ENCODE assay signal across 26 mouse cellular contexts in genomic region chr1:121168651-121169050, GRCm38 (mm10).
DNase-seq lines count a peak whose midpoint lies in the region; ATAC-seq and TF ChIP-seq lines count a peak whose summit lies in the region.
"Had no signal": no experiment of that assay in that cellular context is flagged by ENCODE, and none has a peak within 500 bp of the region (broad histone marks: within the 10 kb centered on the region; RNA-seq: fewer than 3 reads in every experiment).

No protein-coding gene starts in this region.

- no peak overlapping the region for H3K4me2 ChIP-seq in kidney, embryonic 16.5 days (replicated peaks; ENCODE audit: low read depth, low read length)
- H3K4me2 ChIP-seq in kidney, embryonic 15.5 days = no peak overlapping the region
- no peak overlapping the region for H3K4me2 ChIP-seq in midbrain, embryonic 13.5 days (replicated peaks)
- H3K4me2 ChIP-seq in midbrain, postnatal 0 days (ENCODE audit: low read depth, low read length, poor library complexity, severe bottlenecking) = no peak overlapping the region
- no peak overlapping the region for H3K4me2 ChIP-seq in stomach, postnatal 0 days (replicated peaks; ENCODE audit: low read depth)
- H3K4me2 ChIP-seq: embryonic facial prominence, embryonic 13.5 days; forebrain, embryonic 12.5 days; forebrain, embryonic 15.5 days; heart, embryonic 13.5 days; hindbrain, embryonic 12.5 days; hindbrain, embryonic 15.5 days had no signal

- 0 out of 2 replicates have a peak, but pooled peaks have one; percentile 23 for ATAC-seq in kidney, embryonic 16.5 days (ENCODE audit: low FRiP score, low TSS enrichment)
- no peak for ATAC-seq in kidney, embryonic 15.5 days (replicated peaks; ENCODE audit: low FRiP score)
- ATAC-seq in midbrain, embryonic 13.5 days = peak; percentile 45; the same call in 1 of the 2 replicates
- no peak for ATAC-seq in midbrain, postnatal 0 days (ENCODE audit: low FRiP score)
- no peak for ATAC-seq in stomach, postnatal 0 days (ENCODE audit: low FRiP score, low TSS enrichment)
- ATAC-seq: forebrain, embryonic 15.5 days had no signal

- no peak overlapping the region for H3K9ac ChIP-seq in kidney, embryonic 16.5 days (replicated peaks; ENCODE audit: low read length)
- H3K9ac ChIP-seq in kidney, embryonic 15.5 days = no peak overlapping the region
- no peak overlapping the region for H3K9ac ChIP-seq in midbrain, embryonic 13.5 days (replicated peaks)
- H3K9ac ChIP-seq in midbrain, postnatal 0 days (replicated peaks; ENCODE audit: low read length, poor library complexity, severe bottlenecking) = no peak overlapping the region
- no peak overlapping the region for H3K9ac ChIP-seq in stomach, postnatal 0 days (ENCODE audit: low read length)
- H3K9ac ChIP-seq: embryonic facial prominence, embryonic 13.5 days; forebrain, embryonic 12.5 days; forebrain, embryonic 15.5 days; heart, embryonic 13.5 days; hindbrain, embryonic 12.5 days; hindbrain, embryonic 15.5 days had no signal

- H3K4me1 ChIP-seq in kidney, embryonic 16.5 days (ENCODE audit: insufficient read depth, low read length) = no peaks in the 10 kb centered on the region
- no peaks in the 10 kb centered on the region for H3K4me1 ChIP-seq in kidney, embryonic 15.5 days
- no peaks in the 10 kb centered on the region for H3K4me1 ChIP-seq in midbrain, embryonic 13.5 days (replicated peaks)
- no peaks in the 10 kb centered on the region for H3K4me1 ChIP-seq in midbrain, postnatal 0 days (ENCODE audit: insufficient read depth, low read length)
- H3K4me1 ChIP-seq in stomach, postnatal 0 days (replicated peaks; ENCODE audit: control insufficient read depth, insufficient read depth) = no peaks in the 10 kb centered on the region
- H3K4me1 ChIP-seq: embryonic facial prominence, embryonic 10.5 days; embryonic facial prominence, embryonic 13.5 days; forebrain, embryonic 12.5 days; forebrain, embryonic 15.5 days; heart, embryonic 10.5 days; heart, embryonic 13.5 days; hindbrain, embryonic 12.5 days; hindbrain, embryonic 15.5 days had no signal

- TF ChIP-seq POLR2A in brain, embryonic 14.5 days (IDR thresholded peaks at IDR 0.05; ENCODE audit: borderline replicate concordance, extremely low read depth, insufficient read depth, insufficient read length, poor library complexity, severe bottlenecking) = no peak

- no peak overlapping the region for H3K4me3 ChIP-seq in kidney, embryonic 16.5 days (ENCODE audit: low read length)
- no peak overlapping the region for H3K4me3 ChIP-seq in kidney, embryonic 15.5 days (replicated peaks)
- H3K4me3 ChIP-seq in midbrain, embryonic 13.5 days (replicated peaks) = no peak overlapping the region
- H3K4me3 ChIP-seq in midbrain, postnatal 0 days (ENCODE audit: low read depth, low read length) = no peak overlapping the region
- H3K4me3 ChIP-seq in stomach, postnatal 0 days (ENCODE audit: low read depth, low read length) = no peak overlapping the region
- H3K4me3 ChIP-seq: embryonic facial prominence, embryonic 10.5 days; embryonic facial prominence, embryonic 13.5 days; erythroblast, embryonic 14.5 days; forebrain, embryonic 12.5 days; forebrain, embryonic 15.5 days; heart, adult 2 months; heart, embryonic 10.5 days; heart, embryonic 13.5 days; hindbrain, embryonic 12.5 days; hindbrain, embryonic 15.5 days had no signal

- TF ChIP-seq EP300 in stomach, postnatal 0 days (optimal IDR thresholded peaks at IDR 0.05) = no peak

- no peaks in the 10 kb centered on the region for H3K9me3 ChIP-seq in kidney, embryonic 16.5 days (ENCODE audit: low read length)
- H3K9me3 ChIP-seq in kidney, embryonic 15.5 days (replicated peaks) = no peaks in the 10 kb centered on the region
- H3K9me3 ChIP-seq in midbrain, embryonic 13.5 days = no peaks in the 10 kb centered on the region
- no peaks in the 10 kb centered on the region for H3K9me3 ChIP-seq in midbrain, postnatal 0 days (ENCODE audit: low read length)
- no peaks in the 10 kb centered on the region for H3K9me3 ChIP-seq in stomach, postnatal 0 days (ENCODE audit: control insufficient read depth, low read length)
- H3K9me3 ChIP-seq: embryonic facial prominence, embryonic 10.5 days; embryonic facial prominence, embryonic 13.5 days; forebrain, embryonic 12.5 days; forebrain, embryonic 15.5 days; heart, embryonic 10.5 days; heart, embryonic 13.5 days; hindbrain, embryonic 12.5 days; hindbrain, embryonic 15.5 days had no signal

- no peaks in the 10 kb centered on the region for H3K36me3 ChIP-seq in kidney, embryonic 16.5 days (ENCODE audit: insufficient read depth, low read length)
- no peaks in the 10 kb centered on the region for H3K36me3 ChIP-seq in kidney, embryonic 15.5 days
- no peaks in the 10 kb centered on the region for H3K36me3 ChIP-seq in midbrain, embryonic 13.5 days
- H3K36me3 ChIP-seq in midbrain, postnatal 0 days (ENCODE audit: insufficient read depth, low read length) = no peaks in the 10 kb centered on the region
- no peaks in the 10 kb centered on the region for H3K36me3 ChIP-seq in stomach, postnatal 0 days (ENCODE audit: control insufficient read depth, insufficient read depth, low read length)
- H3K36me3 ChIP-seq: embryonic facial prominence, embryonic 10.5 days; embryonic facial prominence, embryonic 13.5 days; forebrain, embryonic 12.5 days; forebrain, embryonic 15.5 days; heart, embryonic 10.5 days; heart, embryonic 13.5 days; hindbrain, embryonic 12.5 days; hindbrain, embryonic 15.5 days had no signal

- no peak for TF ChIP-seq CTCF in midbrain, postnatal 0 days (IDR thresholded peaks at IDR 0.05)
- no peak for TF ChIP-seq CTCF in brain, embryonic 14.5 days (IDR thresholded peaks at IDR 0.05; ENCODE audit: borderline replicate concordance, extremely low read depth, insufficient read depth, insufficient read length)
- TF ChIP-seq CTCF in stomach, postnatal 0 days (IDR thresholded peaks at IDR 0.05; ENCODE audit: low read depth) = no peak

- 13% methylated on average over 3 of the region's 3 CpGs for WGBS in kidney, embryonic 16.5 days
- WGBS in kidney, embryonic 15.5 days = 11% methylated on average over 3 of the region's 3 CpGs
- WGBS in midbrain, embryonic 13.5 days = 9% methylated on average over 3 of the region's 3 CpGs
- 7% methylated on average over 3 of the region's 3 CpGs for WGBS in midbrain, postnatal 0 days
- 47% methylated on average over 3 of the region's 3 CpGs for WGBS in stomach, postnatal 0 days

- no peak overlapping the region for H3K27ac ChIP-seq in kidney, embryonic 16.5 days (ENCODE audit: low read length)
- H3K27ac ChIP-seq in kidney, embryonic 15.5 days = no peak overlapping the region
- no peak overlapping the region for H3K27ac ChIP-seq in midbrain, embryonic 13.5 days
- H3K27ac ChIP-seq in midbrain, postnatal 0 days (ENCODE audit: low read depth, low read length) = no peak overlapping the region
- no peak overlapping the region for H3K27ac ChIP-seq in stomach, postnatal 0 days (replicated peaks)
- H3K27ac ChIP-seq: embryonic facial prominence, embryonic 10.5 days; embryonic facial prominence, embryonic 13.5 days; forebrain, embryonic 12.5 days; forebrain, embryonic 15.5 days; heart, adult 2 months; heart, embryonic 10.5 days; heart, embryonic 13.5 days; hindbrain, embryonic 12.5 days; hindbrain, embryonic 15.5 days had no signal

- H3K27me3 ChIP-seq in kidney, embryonic 16.5 days (ENCODE audit: insufficient read depth, low read length) = no peaks in the 10 kb centered on the region
- peaks cover 4% of the 10 kb centered on the region; the same call in 1 of the 2 replicates for H3K27me3 ChIP-seq in kidney, embryonic 15.5 days
- H3K27me3 ChIP-seq in midbrain, embryonic 13.5 days = peaks cover 76% of the 10 kb centered on the region
- 0 out of 2 replicates have a peak, but pooled peaks cover 6% of the 10 kb centered on the region for H3K27me3 ChIP-seq in midbrain, postnatal 0 days (ENCODE audit: insufficient read depth, low read length)
- no peaks in the 10 kb centered on the region for H3K27me3 ChIP-seq in stomach, postnatal 0 days (ENCODE audit: control insufficient read depth, insufficient read depth, low read length)

- no peak for DNase-seq in midbrain, postnatal 0 days (ENCODE audit: low spot score)
- peak; percentile 49 for DNase-seq in brain, embryonic 14.5 days (ENCODE audit: low read depth)
- no peak for DNase-seq in stomach, postnatal 0 days (ENCODE audit: low spot score)
- DNase-seq: adrenal gland, adult 2 months; adrenal gland, postnatal 14 days; B cell, adult 2 months; cerebellum, adult 11-12 months; cerebellum, adult 8-10 months; cerebellum, postnatal 10 days; cerebellum, postnatal 36 days; embryo, embryonic 11 days; gastrocnemius, postnatal 25 days; heart, adult 2 months; heart, postnatal 14 days had no signal

Comparison
In these comparisons a context has a peak if more than half of its experiments do, and no peak if none do; other contexts are left out.
1. ATAC-seq: peak in kidney, embryonic 16.5 days (single experiment) and midbrain, embryonic 13.5 days (single experiment); none in kidney, embryonic 15.5 days (single experiment), midbrain, postnatal 0 days (single experiment) and stomach, postnatal 0 days (single experiment).